Comparison of ENCODE assay signal across 8 mouse cellular contexts in the genomic region with DNA sequence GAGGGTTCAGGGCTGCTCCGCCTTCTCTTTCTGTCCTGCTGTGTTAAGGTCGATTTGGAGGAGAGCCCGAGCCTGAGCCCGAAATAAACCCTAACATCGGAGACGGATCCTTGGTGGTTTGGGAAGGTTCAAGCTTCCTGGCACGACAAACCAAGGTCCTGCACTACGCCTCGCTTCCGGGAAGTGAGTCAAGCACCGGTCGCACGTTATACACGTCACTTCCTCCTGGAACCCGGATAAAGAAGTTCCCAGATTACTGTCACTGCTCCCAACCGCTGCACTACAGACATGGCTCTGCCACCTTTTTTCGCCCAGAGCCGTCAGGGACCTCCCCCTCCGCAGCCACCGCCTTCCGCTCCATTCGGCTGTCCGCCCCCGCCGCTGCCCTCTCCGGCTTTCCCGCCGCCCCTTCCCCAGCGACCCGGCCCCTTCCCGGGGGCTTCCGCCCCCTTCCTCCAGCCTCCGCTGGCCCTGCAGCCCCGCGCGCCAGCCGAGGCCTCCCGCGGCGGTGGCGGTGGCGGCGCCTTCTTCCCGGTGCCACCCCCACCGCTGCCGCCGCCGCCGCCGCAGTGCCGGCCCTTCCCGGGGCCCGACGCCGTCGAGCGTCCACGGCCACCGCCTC. TPM values are rescaled to one million over a fixed set of nuclear protein-coding genes. Genes with fewer than 3 reads are reported as not detected.
A peak's percentile ranks its signal among the peaks of the same experiment; 100 is the strongest.
DNase-seq lines count a peak whose midpoint lies in the region; ATAC-seq lines count a peak whose summit lies in the region.

A gene (plus strand): TSS at position 251 of the 622 bp plus-strand sequence.

- peak within 1 kb of the TSS; percentile 94 for H3K27ac ChIP-seq in hindbrain, embryonic 12.5 days

- DNase-seq in NIH3T3 (ENCODE audit: low read depth), result peak; percentile 92
- peak; percentile 98 for DNase-seq in cerebellum, postnatal 10 days
- DNase-seq in frontal cortex, postnatal 10 days (ENCODE audit: low spot score in 2 of 2), result peak; percentile 92 to 94
- peak; percentile 93 to 97 for DNase-seq in layer of hippocampus, postnatal 14 days (ENCODE audit: low spot score in 2 of 2)
- DNase-seq in lung, postnatal 14 days, result peak; percentile 97
- peak; percentile 97 for DNase-seq in retina, adult 2 months (ENCODE audit: low read depth, low spot score)
- peak; percentile 88 to 89 for DNase-seq in thymus, postnatal 36 days

- peak within 1 kb of the TSS; percentile 90 for H3K4me2 ChIP-seq in hindbrain, embryonic 12.5 days (replicated peaks)

- no peaks in the 10 kb centered on the region for H3K27me3 ChIP-seq in hindbrain, embryonic 12.5 days

- ATAC-seq in hindbrain, embryonic 12.5 days (ENCODE audit: low FRiP score), result peak; percentile 94

- peaks cover 14% of the 10 kb centered on the region for H3K4me1 ChIP-seq in hindbrain, embryonic 12.5 days

- peak within 1 kb of the TSS; percentile 100 for H3K4me3 ChIP-seq in hindbrain, embryonic 12.5 days

- no peaks in the 10 kb centered on the region for H3K36me3 ChIP-seq in hindbrain, embryonic 12.5 days

- H3K9me3 ChIP-seq in hindbrain, embryonic 12.5 days (replicated peaks), result no peaks in the 10 kb centered on the region; the same call in 1 of the 2 replicates

- 2% methylated on average over 46 of the region's 59 CpGs for WGBS in hindbrain, embryonic 12.5 days

- peak within 1 kb of the TSS; percentile 98 for H3K9ac ChIP-seq in hindbrain, embryonic 12.5 days

RNA-seq across cellular contexts. Expression of the gene that starts here (rescaled TPM):
- 13.3 and 14.0 TPM in 2 replicates for polyA plus RNA-seq in hindbrain, embryonic 12.5 days (2016; fragmentation: Nextera tagmentation; extraction: Ambion mirVana)
- total RNA-seq in layer of hippocampus, postnatal 14 days (2021), result 10 to 100 TPM; 22.4 to 27.2 TPM

Comparison
In these comparisons a context has a peak if more than half of its experiments do, and no peak if none do; other contexts are left out.
1. Peak in every context shown above with its lines: DNase-seq, ATAC-seq, H3K4me3 ChIP-seq and H3K27ac ChIP-seq.